Comparison of ENCODE assay signal across 9 mouse cellular contexts in the genomic region with DNA sequence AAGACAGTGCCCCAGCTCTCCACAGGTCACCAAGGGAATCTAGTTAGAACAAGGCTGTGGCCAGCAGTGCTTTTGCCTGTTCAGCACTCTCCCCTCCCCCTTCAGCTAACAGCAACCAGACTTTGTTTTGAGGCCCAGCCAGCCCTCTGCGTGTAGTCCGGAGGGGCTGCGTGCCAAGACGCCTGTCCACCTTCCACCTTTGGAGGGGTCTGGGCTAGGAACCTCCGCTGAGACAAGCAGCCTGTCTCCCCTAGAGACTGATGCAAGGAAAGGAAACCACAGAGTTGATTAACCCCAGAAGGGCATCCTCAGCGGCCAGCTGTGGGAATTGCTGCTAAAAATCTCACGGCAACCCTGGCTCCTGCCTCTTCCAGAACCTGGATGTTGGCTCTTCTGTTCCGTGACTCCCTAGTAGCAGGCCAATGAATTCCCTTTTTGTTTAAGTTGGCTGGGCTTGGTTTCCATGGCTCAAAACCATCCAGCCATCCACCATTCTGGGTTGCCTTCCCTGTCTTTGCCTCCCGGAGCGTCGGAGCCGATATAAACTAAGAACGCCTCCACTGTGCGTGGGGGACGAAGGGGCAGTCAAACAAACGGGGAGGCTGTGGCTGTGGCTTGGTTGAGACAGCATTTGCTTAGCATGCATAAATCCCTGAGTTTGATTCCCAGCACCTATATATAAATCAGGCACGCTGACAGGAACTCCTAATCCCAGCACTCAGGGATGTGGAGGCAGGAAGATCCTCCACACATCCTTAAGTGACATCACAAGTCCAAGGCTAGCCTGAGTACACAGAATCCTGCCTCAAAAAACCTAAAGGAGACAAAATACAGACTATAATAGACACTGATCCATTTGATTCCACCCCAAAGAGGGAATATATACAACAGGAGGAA. TPM values are rescaled to one million over a fixed set of nuclear protein-coding genes. Genes with fewer than 3 reads are reported as not detected.
DNase-seq lines count a peak whose midpoint lies in the region; ATAC-seq and TF ChIP-seq lines count a peak whose summit lies in the region.
"Had no signal": no experiment of that assay in that cellular context is flagged by ENCODE, and none has a peak within 500 bp of the region (broad histone marks: within the 10 kb centered on the region; RNA-seq: fewer than 3 reads in every experiment).

No protein-coding gene starts in this region.

- H3K4me1 ChIP-seq in forebrain, postnatal 0 days (ENCODE audit: insufficient read depth), result 0 out of 2 replicates have a peak, but pooled peaks cover 8% of the 10 kb centered on the region
- peaks cover 62% of the 10 kb centered on the region for H3K4me1 ChIP-seq in limb, embryonic 13.5 days
- H3K4me1 ChIP-seq in stomach, embryonic 15.5 days, result peaks cover 17% of the 10 kb centered on the region

- no peak for DNase-seq in layer of hippocampus, adult 2 months (ENCODE audit: low spot score in 2 of 2)
- DNase-seq in layer of hippocampus, adult 9-11 months, result no peak
- DNase-seq in embryo, embryonic 10.5 days (ENCODE audit: low spot score), result peak; percentile 82
- peak; percentile 34 for DNase-seq in forebrain, postnatal 0 days
- DNase-seq in layer of hippocampus, postnatal 36 days, result no peak
- no peak for DNase-seq in adrenal gland, adult 18-20 months (ENCODE audit: low spot score in 2 of 2)

- peak; percentile 36 for TF ChIP-seq CTCF in layer of hippocampus, adult 2 months (conservative IDR thresholded peaks at IDR 0.05)
- peak; percentile 32 for TF ChIP-seq CTCF in forebrain, postnatal 0 days (IDR thresholded peaks at IDR 0.05; ENCODE audit: low read depth)

- no peak overlapping the region for H3K4me2 ChIP-seq in forebrain, postnatal 0 days (ENCODE audit: low read depth)
- H3K4me2 ChIP-seq in limb, embryonic 13.5 days (replicated peaks), result peak overlapping the region; percentile 38
- peak overlapping the region; percentile 33; the same call in 1 of the 2 replicates for H3K4me2 ChIP-seq in stomach, embryonic 15.5 days

- H3K9me3 ChIP-seq in forebrain, postnatal 0 days (ENCODE audit: low read length), result no peaks in the 10 kb centered on the region
- no peaks in the 10 kb centered on the region for H3K9me3 ChIP-seq in limb, embryonic 13.5 days
- no peaks in the 10 kb centered on the region for H3K9me3 ChIP-seq in stomach, embryonic 15.5 days

- no peak overlapping the region for H3K4me3 ChIP-seq in layer of hippocampus, adult 2 months
- H3K4me3 ChIP-seq in forebrain, postnatal 0 days (ENCODE audit: low read depth, low read length), result no peak overlapping the region
- no peak overlapping the region for H3K4me3 ChIP-seq in limb, embryonic 13.5 days
- no peak overlapping the region for H3K4me3 ChIP-seq in stomach, embryonic 15.5 days (replicated peaks)

- 0 out of 2 replicates have a peak, but pooled peaks cover 4% of the 10 kb centered on the region for H3K27me3 ChIP-seq in forebrain, postnatal 0 days (ENCODE audit: insufficient read depth, low read length)
- no peaks in the 10 kb centered on the region for H3K27me3 ChIP-seq in limb, embryonic 13.5 days
- H3K27me3 ChIP-seq in stomach, embryonic 15.5 days (replicated peaks), result no peaks in the 10 kb centered on the region

- peak overlapping the region; percentile 52; the same call in 1 of the 2 replicates for H3K27ac ChIP-seq in layer of hippocampus, adult 2 months
- no peak overlapping the region for H3K27ac ChIP-seq in forebrain, postnatal 0 days (ENCODE audit: low read depth, low read length)
- H3K27ac ChIP-seq in limb, embryonic 13.5 days, result peak overlapping the region; percentile 92
- peak overlapping the region; percentile 55 for H3K27ac ChIP-seq in stomach, embryonic 15.5 days
- H3K27ac ChIP-seq: liver, embryonic 14.5 days had no signal

- 32% methylated on average over 17 of the region's 17 CpGs for WGBS in forebrain, postnatal 0 days
- 43% methylated on average over 17 of the region's 17 CpGs for WGBS in limb, embryonic 13.5 days
- WGBS in stomach, embryonic 15.5 days, result 38% methylated on average over 17 of the region's 17 CpGs

- ATAC-seq in forebrain, postnatal 0 days, result peak; percentile 76
- ATAC-seq in limb, embryonic 13.5 days (ENCODE audit: low FRiP score, low read depth), result peak; percentile 65
- peak; percentile 53; the same call in 1 of the 2 replicates for ATAC-seq in stomach, embryonic 15.5 days (ENCODE audit: insufficient read depth, low FRiP score, low read depth)

- no peak overlapping the region for H3K9ac ChIP-seq in forebrain, postnatal 0 days
- no peak overlapping the region for H3K9ac ChIP-seq in limb, embryonic 13.5 days
- no peak overlapping the region for H3K9ac ChIP-seq in stomach, embryonic 15.5 days
- H3K9ac ChIP-seq: liver, embryonic 14.5 days had no signal

- no peaks in the 10 kb centered on the region for H3K36me3 ChIP-seq in forebrain, postnatal 0 days (ENCODE audit: insufficient read depth)
- H3K36me3 ChIP-seq in limb, embryonic 13.5 days, result no peaks in the 10 kb centered on the region
- H3K36me3 ChIP-seq in stomach, embryonic 15.5 days, result no peaks in the 10 kb centered on the region

RNA-seq across cellular contexts. Expression of gene Foxk1, which starts 14.3 kb away (rescaled TPM):
- total RNA-seq in layer of hippocampus, adult 2 months (2021), result 10 to 100 TPM; 53.0 to 60.3 TPM
- 13.8 and 19.0 TPM in 2 replicates for total RNA-seq in forebrain, postnatal 0 days (2014; rRNA removed)
- 3.2 and 5.0 TPM in 2 replicates for polyA plus RNA-seq in forebrain, postnatal 0 days (2015; fragmentation: Nextera tagmentation; extraction: Ambion mirVana)
- 6.3 and 6.6 TPM in 2 replicates for polyA plus RNA-seq in limb, embryonic 13.5 days (2015; fragmentation: Nextera tagmentation; extraction: Ambion mirVana)
- 5.6 and 5.7 TPM in 2 replicates for polyA plus RNA-seq in stomach, embryonic 15.5 days (2015; fragmentation: Nextera tagmentation; extraction: Ambion mirVana)
- total RNA-seq in layer of hippocampus, postnatal 36 days (2021), result 10 to 100 TPM; 47.9 to 52.2 TPM
- total RNA-seq in adrenal gland, adult 18-20 months (2021), result 10 to 100 TPM; 17.9 to 22.1 TPM

Comparison
In these comparisons a context has a peak if more than half of its experiments do, and no peak if none do; other contexts are left out.
1. DNase-seq: peak in embryo, embryonic 10.5 days (single experiment) and forebrain, postnatal 0 days (single experiment); none in layer of hippocampus, adult 2 months (0 of 2), layer of hippocampus, adult 9-11 months (single experiment), layer of hippocampus, postnatal 36 days (0 of 2) and adrenal gland, adult 18-20 months (0 of 2).
2. Peak in every context shown above with its lines, with median percentiles within 50 percentile points of each other: ATAC-seq.